8 mouse cellular contexts compared by ENCODE assay signal in genomic region chr3:31095179-31095490, GRCm38 (mm10). TPM values are rescaled to one million over a fixed set of nuclear protein-coding genes. Genes with fewer than 3 reads are reported as not detected.
A peak's percentile ranks its signal among the peaks of the same experiment; 100 is the strongest.
DNase-seq lines count a peak whose midpoint lies in the region; ATAC-seq and TF ChIP-seq lines count a peak whose summit lies in the region.

No protein-coding gene starts in this region.

- no peak for DNase-seq in testis, postnatal 10 days (ENCODE audit: low spot score)
- no peak for DNase-seq in frontal cortex, postnatal 14 days (ENCODE audit: low spot score in 2 of 2)
- no peak for DNase-seq in right cerebral cortex, postnatal 25 days
- no peak for DNase-seq in ovary, postnatal 14 days (ENCODE audit: low spot score)

- peak overlapping the region; percentile 81 for H3K4me3 ChIP-seq in erythroblast, embryonic 14.5 days (replicated peaks)
- H3K4me3 ChIP-seq in testis, adult 2 months (ENCODE audit: control insufficient read depth, low read depth, low read length), result peak overlapping the region; percentile 96
- peak overlapping the region; percentile 88 for H3K4me3 ChIP-seq in liver, embryonic 12.5 days

- no peak for TF ChIP-seq POLR2A in testis, adult 2 months (IDR thresholded peaks at IDR 0.05; ENCODE audit: control insufficient read depth, low read depth, low read length)

- 1% methylated on average over 20 of the region's 39 CpGs for WGBS in liver, embryonic 12.5 days (ENCODE audit: insufficient replicate concordance)

- no peak for ATAC-seq in erythroblast, adult 5-6 weeks (replicated peaks; ENCODE audit: low FRiP score, poor library complexity, severe bottlenecking)
- ATAC-seq in liver, embryonic 12.5 days, result no peak

- H3K27me3 ChIP-seq in erythroblast, embryonic 14.5 days (ENCODE audit: control insufficient read depth), result peaks cover 15% of the 10 kb centered on the region
- no peaks in the 10 kb centered on the region for H3K27me3 ChIP-seq in testis, adult 2 months (ENCODE audit: control insufficient read depth, insufficient read depth, low read length)
- H3K27me3 ChIP-seq in liver, embryonic 12.5 days (replicated peaks), result no peaks in the 10 kb centered on the region; the same call in 1 of the 2 replicates

- H3K9ac ChIP-seq in liver, embryonic 12.5 days, result peak overlapping the region; percentile 98

- peaks cover 10% of the 10 kb centered on the region for H3K36me3 ChIP-seq in erythroblast, embryonic 14.5 days (ENCODE audit: control insufficient read depth)
- no peaks in the 10 kb centered on the region for H3K36me3 ChIP-seq in testis, adult 2 months (ENCODE audit: control insufficient read depth, insufficient read depth, low read length)
- H3K36me3 ChIP-seq in liver, embryonic 12.5 days, result peaks cover 3% of the 10 kb centered on the region; the same call in 1 of the 2 replicates

- TF ChIP-seq CTCF in testis, adult 2 months (IDR thresholded peaks at IDR 0.05; ENCODE audit: control insufficient read depth, insufficient read depth, insufficient replicate concordance, low read depth, low read length), result no peak

- no peaks in the 10 kb centered on the region for H3K9me3 ChIP-seq in erythroblast, embryonic 14.5 days (ENCODE audit: control insufficient read depth, low read length)
- H3K9me3 ChIP-seq in liver, embryonic 12.5 days (replicated peaks), result no peaks in the 10 kb centered on the region

- H3K27ac ChIP-seq in testis, adult 2 months (ENCODE audit: control insufficient read depth, insufficient read depth, low read depth, low read length), result peak overlapping the region; percentile 81
- peak overlapping the region; percentile 97 for H3K27ac ChIP-seq in liver, embryonic 12.5 days

- H3K4me2 ChIP-seq in liver, embryonic 12.5 days, result peak overlapping the region; percentile 99

- peaks cover 53% of the 10 kb centered on the region for H3K4me1 ChIP-seq in erythroblast, embryonic 14.5 days (ENCODE audit: control insufficient read depth)
- H3K4me1 ChIP-seq in testis, adult 2 months (ENCODE audit: control insufficient read depth, insufficient read depth, low read length), result peaks cover 11% of the 10 kb centered on the region
- H3K4me1 ChIP-seq in liver, embryonic 12.5 days, result peaks cover 53% of the 10 kb centered on the region

RNA-seq across cellular contexts. Expression of gene Skil, which starts 0.3 kb away (rescaled TPM):
- 0.15 and 0.19 TPM in 2 replicates for polyA plus RNA-seq in erythroblast, embryonic 14.5 days (2012)
- total RNA-seq in erythroblast, adult 5-6 weeks (2015; ENCODE audit: low replicate concordance), result 2.3 and 3.5 TPM in 2 replicates
- 5.3 and 6.8 TPM in 2 replicates for total RNA-seq in erythroblast, adult 5-6 weeks (2017; ENCODE audit: low replicate concordance)
- 3.5 and 3.7 TPM in 2 replicates for polyA plus RNA-seq in testis, adult 2 months (2012; rRNA removed)
- polyA plus RNA-seq in liver, embryonic 12.5 days (2016; fragmentation: Nextera tagmentation; extraction: Ambion mirVana), result 7.6 and 8.5 TPM in 2 replicates

RNA-seq across cellular contexts. Expression of gene Cldn11, which starts 54.6 kb away (rescaled TPM):
- polyA plus RNA-seq in erythroblast, embryonic 14.5 days (2012), result not detected in 2 replicates
- total RNA-seq in erythroblast, adult 5-6 weeks (2015; ENCODE audit: low replicate concordance), result not detected in 2 replicates
- total RNA-seq in erythroblast, adult 5-6 weeks (2017; ENCODE audit: low replicate concordance), result not detected in 2 replicates
- polyA plus RNA-seq in testis, adult 2 months (2012; rRNA removed), result 71.5 and 115 TPM in 2 replicates
- 0.18 and 0.23 TPM in 2 replicates for polyA plus RNA-seq in liver, embryonic 12.5 days (2016; fragmentation: Nextera tagmentation; extraction: Ambion mirVana)

Comparison
In these comparisons a context has a peak if more than half of its experiments do, and no peak if none do; other contexts are left out.
1. RNA of gene Cldn11, which starts 54.6 kb away (polyA plus RNA-seq): 71.5 to 115 TPM in testis, adult 2 months; 0.18 to 0.23 TPM in liver, embryonic 12.5 days and not detected in erythroblast, embryonic 14.5 days; every median in the first group is over 10 times any median in the second.
2. Peak in every context shown above with its lines, with median percentiles within 50 percentile points of each other: H3K4me3 ChIP-seq.